Mouse (Mus musculus) B cell, adult 62 days (primary cell): ENCODE results near the gene Gm21319. TPM values are rescaled to one million over a fixed set of nuclear protein-coding genes. Genes with fewer than 3 reads are reported as not detected.

ENCODE experiments used
- total RNA-seq: library from RNA; stranded (reverse); gene quantifications from 4 replicates; pipeline ENCODE4 v1.2.4, GENCODE M21; 2023

The Gm21319 gene
- not detected in 4 replicates for total RNA-seq

DNA sequence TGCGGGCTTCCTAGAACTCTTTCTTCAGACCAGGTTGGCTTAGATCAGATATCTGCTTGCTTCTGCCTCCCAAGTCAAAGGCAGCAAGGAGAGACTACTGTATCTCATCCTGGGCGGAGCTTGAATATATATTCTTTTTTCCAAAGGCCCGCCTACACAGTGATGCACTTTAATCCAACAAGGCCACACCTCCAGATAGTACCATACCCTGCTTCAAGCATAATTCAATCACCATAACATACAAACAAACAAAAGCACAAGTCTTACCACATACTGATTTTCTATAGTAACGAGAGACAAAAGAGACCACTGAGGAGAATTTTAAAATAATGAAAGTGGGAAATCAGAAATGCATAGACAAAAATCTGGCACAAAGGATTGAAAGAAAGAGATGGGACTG, at the start of gene Gm21319:
TSS of gene Gm21319 (minus strand) at position 101 of the 400 bp plus-strand sequence.

DNA sequence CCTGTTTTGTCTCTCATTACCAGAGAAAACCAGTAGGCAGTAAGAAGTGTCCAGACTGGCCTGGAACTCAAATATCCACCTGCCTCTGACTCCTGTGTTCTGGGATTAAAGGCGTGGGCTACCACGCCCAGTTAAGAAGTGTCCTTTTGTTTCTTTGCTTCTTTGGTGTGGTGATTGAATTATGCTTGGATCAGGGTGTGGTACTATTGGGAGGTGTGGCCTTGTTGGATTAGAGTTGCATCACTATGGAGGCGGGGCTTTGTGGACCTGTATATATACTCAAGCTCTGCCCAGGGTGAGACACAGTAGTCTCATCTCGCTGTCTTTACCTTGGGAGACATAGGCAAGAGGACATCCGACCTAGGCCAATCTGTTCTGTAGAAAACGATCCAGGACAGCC, 40.7 kb upstream of the Gm21319 start, which contains the start of gene BB287469:
TSS of gene BB287469 (plus strand) at position 301 of the 400 bp plus-strand sequence.

DNA sequence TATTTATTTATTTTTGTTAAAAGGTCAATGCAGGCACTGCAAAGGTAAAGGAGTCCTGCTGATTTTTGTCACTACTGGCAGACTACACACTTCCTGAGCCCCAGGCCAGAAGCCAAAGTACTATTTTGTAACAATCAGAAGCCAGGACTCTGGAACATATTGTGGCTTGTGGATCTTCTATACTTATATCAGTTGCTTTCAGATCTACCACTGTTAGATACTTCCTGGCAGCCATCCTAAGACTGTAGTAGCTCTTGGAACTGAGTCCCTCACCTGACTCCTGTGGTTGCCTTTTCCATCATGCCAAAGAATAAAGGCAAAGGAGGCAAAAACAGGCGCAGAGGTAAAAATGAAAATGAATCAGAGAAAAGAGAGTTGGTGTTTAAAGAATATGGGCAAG, 19.7 kb upstream of the Gm21319 start, which contains the start of gene Gm21936:
TSS of gene Gm21936 (plus strand) at position 301 of the 400 bp plus-strand sequence.

Other genes starting within 250 kb of the Gm21319 start
- not detected in 4 replicates for gene Oog1, start 173.1 kb downstream of the Gm21319 start, total RNA-seq
- not detected in 4 replicates for gene Gm4027, start 156.9 kb downstream of the Gm21319 start, total RNA-seq
- gene Gm16381, start 131.1 kb downstream of the Gm21319 start, total RNA-seq = not detected in 4 replicates
- not detected in 4 replicates for gene Gm21936, start 19.8 kb upstream of the Gm21319 start, total RNA-seq
- gene BB287469, start 40.8 kb upstream of the Gm21319 start, total RNA-seq = not detected in 4 replicates
- gene Gm2001, start 66.6 kb upstream of the Gm21319 start, total RNA-seq = not detected in 4 replicates
- not detected in 4 replicates for gene Gm2016, start 98.3 kb upstream of the Gm21319 start, total RNA-seq
- gene Gm2022, start 119.6 kb upstream of the Gm21319 start, total RNA-seq = not detected in 4 replicates
- gene Gm2035, start 144.1 kb upstream of the Gm21319 start, total RNA-seq = not detected in 4 replicates
- not detected in 4 replicates for gene Gm2042, start 178.3 kb upstream of the Gm21319 start, total RNA-seq
- not detected in 4 replicates for gene Gm2075, start 236.1 kb upstream of the Gm21319 start, total RNA-seq
- gene Gm6803, start 243.0 kb upstream of the Gm21319 start, total RNA-seq = not detected in 4 replicates